Mouse (Mus musculus) cortical plate, adult 2 months (tissue): ENCODE measurements around the gene Stt3b.

Experiments used
- CTCF ChIP-seq: fragments of 200-500 bp; IDR thresholded peaks from 2 replicates; pipeline ENCODE4 v1.5.1; 2011; ENCODE audit warnings: mild to moderate bottlenecking, control low read depth, low read length; ENCODE audit not compliant: insufficient read depth; ENCODE audit errors: extremely low read depth
- POLR2A ChIP-seq: fragments of 200-500 bp; IDR thresholded peaks from 2 replicates; pipeline ENCODE4 v1.6.1; 2011; ENCODE audit warnings: mild to moderate bottlenecking, low read length, control low read depth; ENCODE audit not compliant: insufficient read depth; ENCODE audit errors: extremely low read depth

GRCm38 (mm10) chr9:115306202-115306601 is 4.0 kb downstream of the Stt3b start:
- TF ChIP-seq POLR2A (no peak), CTCF (no peak)
